Mouse (Mus musculus) neural tube, embryonic 14.5 days (tissue): Measurements from ENCODE around the gene Lyg1. TPM values are rescaled to one million over a fixed set of nuclear protein-coding genes. Genes with fewer than 3 reads are reported as not detected.
A peak's percentile ranks its signal among the peaks of the same experiment; 100 is the strongest.

Experiments used
- ATAC-seq: fragments of 200-750 bp; cut with Nextera tagmentation; 2 replicates; pipeline ENCODE4 v1.8.0; 2017; ENCODE audit warnings: low read depth, mild to moderate bottlenecking, moderate TSS enrichment, moderate library complexity
- H3K27ac ChIP-seq: fragments of 300-500 bp; sonication (generic); 2 replicates; pipeline ENCODE4 v1.5.1; 2014; ENCODE audit warnings: low read depth, mild to moderate bottlenecking, control low read depth, low read length, moderate library complexity, mixed read lengths
- H3K27me3 ChIP-seq: fragments of 300-500 bp; sonication (generic); 2 replicates; pipeline ENCODE4 v1.6.1; 2014; ENCODE audit warnings: low read length; ENCODE audit not compliant: control insufficient read depth, insufficient read depth
- H3K36me3 ChIP-seq: fragments of 300-500 bp; sonication (generic); 2 replicates; pipeline ENCODE4 v1.6.1; 2014; ENCODE audit warnings: low read length, mixed read lengths; ENCODE audit not compliant: control insufficient read depth, insufficient read depth
- H3K4me1 ChIP-seq: fragments of 300-500 bp; sonication (generic); 2 replicates; pipeline ENCODE4 v1.6.1; 2014; ENCODE audit warnings: low read length; ENCODE audit not compliant: control insufficient read depth, insufficient read depth
- H3K4me2 ChIP-seq: fragments of 300-500 bp; sonication (generic); 2 replicates; pipeline ENCODE4 v1.6.1; 2014; ENCODE audit warnings: mild to moderate bottlenecking, low read depth, low read length, control low read depth
- H3K4me3 ChIP-seq: fragments of 300-500 bp; sonication (generic); 2 replicates; pipeline ENCODE4 v1.5.1; 2014; ENCODE audit warnings: low read depth, low read length, control low read depth, mixed read lengths
- H3K9ac ChIP-seq: fragments of 300-500 bp; sonication (generic); replicated peaks from 2 replicates; pipeline ENCODE4 v1.6.1; 2014; ENCODE audit warnings: low read depth, mild to moderate bottlenecking, control low read depth, low read length, mixed read lengths
- H3K9me3 ChIP-seq: fragments of 300-500 bp; sonication (generic); 2 replicates; pipeline ENCODE4 v1.6.1; 2016; ENCODE audit warnings: low read length; ENCODE audit not compliant: control insufficient read depth
- WGBS: fragments of 180-500 bp; shearing (Covaris S2); extraction: QIAGEN DNeasy Blood & Tissue Kit; methylation state at CpG from one replicate; pipeline ENCODE4 v1.1.7; 2014; 5-methylcytosine and 5-hydroxymethylcytosine counted together
- polyA plus RNA-seq: library from polyadenylated mRNA; unstranded; fragments of >200 nt; fragmentation: Nextera tagmentation; extraction: Ambion mirVana; gene quantifications from 2 replicates; pipeline ENCODE4 v1.2.1, GENCODE M21; 2014

The Lyg1 gene
- polyA plus RNA-seq, 1 experiment from 2014 or later, result not detected

- Histone ChIP-seq H3K4me1 (no peaks in the 10 kb centered on the region), H3K27me3 (no peaks in the 10 kb centered on the region), H3K4me3 (no peak overlapping the region), H3K9me3 (no peaks in the 10 kb centered on the region), H3K36me3 (no peaks in the 10 kb centered on the region), H3K27ac (no peak overlapping the region), H3K9ac (no peak overlapping the region), H3K4me2 (no peak overlapping the region)
- 0 out of 2 replicates have a peak, but pooled peaks have one; percentile 14 for ATAC-seq
- 52% methylated on average over 5 of the region's 5 CpGs for WGBS
These were observed 1.9 kb upstream of the Lyg1 start for GRCm38 (mm10) chr1:37959486-37959885.

GRCm38 (mm10) chr1:37958516-37958915 lies 957 bp upstream of the Lyg1 start:
- ATAC-seq, result no peak
- 87% methylated on average over 2 of the region's 2 CpGs for WGBS

GRCm38 (mm10) chr1:37956690-37957431 lies 698 bp downstream of the Lyg1 start:
- WGBS, result 25% methylated on average over 3 of the region's 3 CpGs
- Histone ChIP-seq H3K9ac (no peak overlapping the region), H3K4me2 (no peak overlapping the region), H3K27ac (no peak overlapping the region), H3K9me3 (no peaks in the 10 kb centered on the region), H3K4me1 (no peaks in the 10 kb centered on the region), H3K4me3 (no peak overlapping the region), H3K27me3 (no peaks in the 10 kb centered on the region), H3K36me3 (no peaks in the 10 kb centered on the region)
- ATAC-seq, result peak; percentile 54; the same call in 1 of the 2 replicates

More at GRCm38 (mm10) chr1:37958516-37958915, 957 bp upstream of the Lyg1 start:
- Histone ChIP-seq H3K36me3 (no peaks in the 10 kb centered on the region), H3K4me3 (no peak overlapping the region), H3K27me3 (no peaks in the 10 kb centered on the region), H3K27ac (no peak overlapping the region), H3K4me2 (no peak overlapping the region), H3K9me3 (no peaks in the 10 kb centered on the region), H3K4me1 (no peaks in the 10 kb centered on the region), H3K9ac (no peak overlapping the region)

- WGBS, result 91% methylated on average over 2 of the region's 2 CpGs
- Histone ChIP-seq H3K27me3 (no peaks in the 10 kb centered on the region), H3K4me2 (no peak overlapping the region), H3K4me1 (no peaks in the 10 kb centered on the region), H3K27ac (no peak overlapping the region), H3K9me3 (no peaks in the 10 kb centered on the region), H3K36me3 (no peaks in the 10 kb centered on the region), H3K4me3 (no peak overlapping the region), H3K9ac (no peak overlapping the region)
- ATAC-seq, result no peak
These were observed 2.3 kb downstream of the Lyg1 start for GRCm38 (mm10) chr1:37955251-37955650.

GRCm38 (mm10) chr1:37954786-37955185 lies 2.8 kb downstream of the Lyg1 start:
- H3K36me3 ChIP-seq, result no peaks in the 10 kb centered on the region
- H3K27me3 ChIP-seq, result no peaks in the 10 kb centered on the region
- H3K4me3 ChIP-seq, result no peak overlapping the region
- no peaks in the 10 kb centered on the region for H3K4me1 ChIP-seq
- H3K4me2 ChIP-seq, result no peak overlapping the region
- ATAC-seq, result no peak
- 89% methylated on average over 7 of the region's 7 CpGs for WGBS
- no peak overlapping the region for H3K27ac ChIP-seq
- no peak overlapping the region for H3K9ac ChIP-seq
- H3K9me3 ChIP-seq, result no peaks in the 10 kb centered on the region

- Histone ChIP-seq H3K4me3 (no peak overlapping the region), H3K4me2 (no peak overlapping the region), H3K36me3 (no peaks in the 10 kb centered on the region), H3K4me1 (no peaks in the 10 kb centered on the region), H3K27me3 (no peaks in the 10 kb centered on the region), H3K9ac (no peak overlapping the region), H3K9me3 (no peaks in the 10 kb centered on the region), H3K27ac (no peak overlapping the region)
- WGBS, result 73% methylated on average over 2 of the region's 2 CpGs
- no peak for ATAC-seq
These were observed 8.7 kb downstream of the Lyg1 start for GRCm38 (mm10) chr1:37948906-37949305.

GRCm38 (mm10) chr1:37931806-37932205 lies 25.8 kb downstream of the Lyg1 start:
- Histone ChIP-seq H3K27ac (no peak overlapping the region), H3K4me1 (no peaks in the 10 kb centered on the region), H3K9me3 (no peaks in the 10 kb centered on the region), H3K36me3 (no peaks in the 10 kb centered on the region), H3K9ac (no peak overlapping the region), H3K27me3 (no peaks in the 10 kb centered on the region), H3K4me3 (no peak overlapping the region), H3K4me2 (no peak overlapping the region)
- ATAC-seq, result no peak
- 18% methylated on average over 3 of the region's 3 CpGs for WGBS

- Histone ChIP-seq H3K36me3 (no peaks in the 10 kb centered on the region), H3K4me1 (no peaks in the 10 kb centered on the region), H3K9me3 (no peaks in the 10 kb centered on the region), H3K27ac (no peak overlapping the region), H3K4me2 (no peak overlapping the region), H3K4me3 (no peak overlapping the region), H3K27me3 (no peaks in the 10 kb centered on the region), H3K9ac (no peak overlapping the region)
- no peak for ATAC-seq
- WGBS, result 85% methylated on average over 8 of the region's 8 CpGs
These were observed 31.6 kb downstream of the Lyg1 start for GRCm38 (mm10) chr1:37925971-37926370.

GRCm38 (mm10) chr1:37922536-37922935 lies 35.0 kb downstream of the Lyg1 start:
- Histone ChIP-seq H3K36me3 (no peaks in the 10 kb centered on the region), H3K27me3 (no peaks in the 10 kb centered on the region), H3K27ac (no peak overlapping the region), H3K9ac (no peak overlapping the region), H3K4me3 (no peak overlapping the region), H3K4me1 (no peaks in the 10 kb centered on the region), H3K4me2 (no peak overlapping the region), H3K9me3 (no peaks in the 10 kb centered on the region)
- 36% methylated on average over 8 of the region's 8 CpGs for WGBS
- no peak for ATAC-seq
